Mouse (Mus musculus) left cerebral cortex, adult 6 months (tissue): ENCODE data around the gene Gm45521. TPM values are rescaled to one million over a fixed set of nuclear protein-coding genes. Genes with fewer than 3 reads are reported as not detected.

Experiments used
- long read RNA-seq, 2 experiments: library from polyadenylated mRNA; unstranded; transcript quantifications; one replicate each; pipeline ENCODE4 v2.0.0; 2019 to 2020
- polyA plus RNA-seq: library from polyadenylated mRNA; unstranded; fragments of <200 nt; fragmentation: Nextera tagmentation; gene quantifications from 2 replicates; pipeline ENCODE4 v1.2.3, GENCODE M21; 2021

Gene Gm45521
- polyA plus RNA-seq = not detected in 2 replicates
- long read RNA-seq, experiment 1 = 0 reads
- long read RNA-seq, experiment 2 = 0 reads

GRCm38 (mm10) chr14:7957049-7957448 lies at the start of gene Gm45521:
TSS of gene Gm45521 (plus strand) at chr14:7957288.

GRCm38 (mm10) chr14:7994271-7994767 lies 37.2 kb downstream of the Gm45521 start, which contains the start of gene Dnase1l3:
TSS of gene Dnase1l3 (minus strand) at chr14:7994573.

GRCm38 (mm10) chr14:8002432-8003092 lies 45.5 kb downstream of the Gm45521 start, which contains the start of gene Abhd6:
TSS of gene Abhd6 (plus strand) at chr14:8002902.

Other genes starting within 250 kb of the Gm45521 start
- not detected in 2 replicates for gene Gm26661, start 165.7 kb upstream of the Gm45521 start, polyA plus RNA-seq
- gene Flnb, start 139.3 kb upstream of the Gm45521 start, polyA plus RNA-seq = 1.2 TPM in 2 replicates
- gene Dnase1l3, start 37.3 kb downstream of the Gm45521 start, polyA plus RNA-seq = 0.13 and 0.20 TPM in 2 replicates
- gene Abhd6, start 45.6 kb downstream of the Gm45521 start, polyA plus RNA-seq = 79.0 and 99.0 TPM in 2 replicates
- 30.9 and 39.3 TPM in 2 replicates for gene Rpp14, start 123.1 kb downstream of the Gm45521 start, polyA plus RNA-seq
- gene Pxk, start 140.9 kb downstream of the Gm45521 start, polyA plus RNA-seq = 14.6 and 19.8 TPM in 2 replicates
- 166 and 172 TPM in 2 replicates for gene Pdhb, start 215.7 kb downstream of the Gm45521 start, polyA plus RNA-seq